Mouse (Mus musculus) heart, adult 18-20 months (tissue): ENCODE data around the gene Baz1a. TPM values are rescaled to one million over a fixed set of nuclear protein-coding genes. Genes with fewer than 3 reads are reported as not detected.
"Not testable (repeated sequence)": the region's sequence is repeated elsewhere in the genome, so short reads cannot be mapped to it uniquely, and the experiment has no call there.

Source experiments
- DNase-seq, 2 experiments: peaks; one replicate each; pipeline ENCODE4 v3.0.0; 2021 to 2022; ENCODE audit warnings: mixed read lengths in 1 of 2
- total RNA-seq, 2 experiments: library from RNA; stranded (reverse); gene quantifications; 2 replicates each; pipeline ENCODE4 v1.2.3; 2021

The Baz1a gene
- total RNA-seq, 2 experiments from 2014 or later, result 5.8 to 10.2 TPM

GRCm38 (mm10) chr12:54980939-54981338 is 33.2 kb downstream of the Baz1a start:
- no peak for DNase-seq

- DNase-seq, result no peak
These were observed 33.6 kb downstream of the Baz1a start for GRCm38 (mm10) chr12:54980532-54980931.

- no peak for DNase-seq
These were observed 45.1 kb downstream of the Baz1a start for GRCm38 (mm10) chr12:54969033-54969432.

GRCm38 (mm10) chr12:54965532-54966160 is 48.5 kb downstream of the Baz1a start:
- no peak for DNase-seq

GRCm38 (mm10) chr12:54959569-54959968 is 54.6 kb downstream of the Baz1a start:
- peak; percentile 17 to 26 for DNase-seq

GRCm38 (mm10) chr12:54956974-54957373 is 57.2 kb downstream of the Baz1a start:
- DNase-seq, result no peak

GRCm38 (mm10) chr12:54956457-54956856 is 57.7 kb downstream of the Baz1a start:
- DNase-seq, result no peak

GRCm38 (mm10) chr12:54946116-54946515 is 68.0 kb downstream of the Baz1a start:
- no peak for DNase-seq

GRCm38 (mm10) chr12:54942586-54943157 is 71.5 kb downstream of the Baz1a start:
- DNase-seq, result not testable (repeated sequence)

- not testable (repeated sequence) for DNase-seq
These were observed 76.4 kb downstream of the Baz1a start for GRCm38 (mm10) chr12:54937581-54938343.

- DNase-seq, result no peak
These were observed 103.8 kb downstream of the Baz1a start for GRCm38 (mm10) chr12:54910387-54910786.

GRCm38 (mm10) chr12:54892559-54892958 is 121.6 kb downstream of the Baz1a start:
- not testable (repeated sequence) for DNase-seq

GRCm38 (mm10) chr12:54890426-54890825 is 123.7 kb downstream of the Baz1a start:
- DNase-seq, result no peak

GRCm38 (mm10) chr12:54887580-54888127 is 126.5 kb downstream of the Baz1a start:
- no peak for DNase-seq

- peak; percentile 50 to 85 for DNase-seq
These were observed 134.5 kb downstream of the Baz1a start for GRCm38 (mm10) chr12:54879630-54880029.

- no peak for DNase-seq
These were observed 134.9 kb downstream of the Baz1a start for GRCm38 (mm10) chr12:54879211-54879610.

- DNase-seq, result no peak
These were observed 136.3 kb downstream of the Baz1a start for GRCm38 (mm10) chr12:54877875-54878274.

- no peak for DNase-seq
These were observed 137.3 kb downstream of the Baz1a start for GRCm38 (mm10) chr12:54876879-54877278.

- DNase-seq, result peak; percentile 55 to 58
These were observed 139.4 kb downstream of the Baz1a start for GRCm38 (mm10) chr12:54874711-54875110.

GRCm38 (mm10) chr12:54862606-54863535 is 151.3 kb downstream of the Baz1a start, which contains the start of gene Cfl2:
Gene Cfl2, minus strand, starts transcription at chr12:54862877.
- DNase-seq, result peak; percentile 87 to 89

GRCm38 (mm10) chr12:54861991-54862605 is 152.1 kb downstream of the Baz1a start:
- peak; percentile 64 to 81 for DNase-seq
